Mouse (Mus musculus): ENCODE data around the gene Wdsub1.

Gene Wdsub1

GRCm38 (mm10) chr2:59841944-59842343 is 40.4 kb downstream of the Wdsub1 start:
- DNase-seq (ENCODE audit: low spot score in 2 of 2): no peak

GRCm38 (mm10) chr2:59841189-59841939 is 41.0 kb downstream of the Wdsub1 start:
- no peak for DNase-seq (ENCODE audit: low spot score in 2 of 2)

GRCm38 (mm10) chr2:59840191-59840590 is 42.2 kb downstream of the Wdsub1 start:
- no peak for DNase-seq (ENCODE audit: low spot score in 2 of 2)

GRCm38 (mm10) chr2:59839755-59840154 is 42.6 kb downstream of the Wdsub1 start:
- no peak for DNase-seq (ENCODE audit: low spot score in 2 of 2)

GRCm38 (mm10) chr2:59838825-59839224 is 43.6 kb downstream of the Wdsub1 start:
- no peak for DNase-seq (ENCODE audit: low spot score in 2 of 2)

- no peak for DNase-seq (ENCODE audit: low spot score in 2 of 2)
Measured at GRCm38 (mm10) chr2:59831831-59832230, 50.6 kb downstream of the Wdsub1 start.

- no peak for DNase-seq (ENCODE audit: low spot score in 2 of 2)
Measured at GRCm38 (mm10) chr2:59830940-59831339, 51.5 kb downstream of the Wdsub1 start.

GRCm38 (mm10) chr2:59830151-59830550 is 52.2 kb downstream of the Wdsub1 start:
- DNase-seq (ENCODE audit: low spot score in 2 of 2): no peak

- no peak for DNase-seq (ENCODE audit: low spot score in 2 of 2)
Measured at GRCm38 (mm10) chr2:59829718-59830117, 52.7 kb downstream of the Wdsub1 start.

GRCm38 (mm10) chr2:59828777-59829508 is 53.4 kb downstream of the Wdsub1 start:
- peak in 1 of 2 experiments; percentile 39 for DNase-seq (ENCODE audit: low spot score in 2 of 2)

GRCm38 (mm10) chr2:59828103-59828655 is 54.2 kb downstream of the Wdsub1 start:
- no peak for DNase-seq (ENCODE audit: low spot score in 2 of 2)

- DNase-seq (ENCODE audit: low spot score in 2 of 2): no peak
Measured at GRCm38 (mm10) chr2:59825380-59825779, 57.0 kb downstream of the Wdsub1 start.

- peak in 1 of 2 experiments; percentile 52 for DNase-seq (ENCODE audit: low spot score in 2 of 2)
Measured at GRCm38 (mm10) chr2:59824289-59824688, 58.1 kb downstream of the Wdsub1 start.

GRCm38 (mm10) chr2:59821044-59821443 is 61.3 kb downstream of the Wdsub1 start:
- no peak for DNase-seq (ENCODE audit: low spot score in 2 of 2)

- no peak for DNase-seq (ENCODE audit: low spot score in 2 of 2)
Measured at GRCm38 (mm10) chr2:59820088-59820487, 62.3 kb downstream of the Wdsub1 start.

- no peak for DNase-seq (ENCODE audit: low spot score in 2 of 2)
Measured at GRCm38 (mm10) chr2:59819415-59819814, 63.0 kb downstream of the Wdsub1 start.

- DNase-seq (ENCODE audit: low spot score in 2 of 2): no peak
Measured at GRCm38 (mm10) chr2:59818663-59819062, 63.7 kb downstream of the Wdsub1 start.

- no peak for DNase-seq (ENCODE audit: low spot score in 2 of 2)
Measured at GRCm38 (mm10) chr2:59814997-59815396, 67.4 kb downstream of the Wdsub1 start.

- no peak for DNase-seq (ENCODE audit: low spot score in 2 of 2)
Measured at GRCm38 (mm10) chr2:59813457-59813856, 68.9 kb downstream of the Wdsub1 start.

GRCm38 (mm10) chr2:59812641-59813040 is 69.8 kb downstream of the Wdsub1 start:
- no peak for DNase-seq (ENCODE audit: low spot score in 2 of 2)

- DNase-seq (ENCODE audit: low spot score in 2 of 2): no peak
Measured at GRCm38 (mm10) chr2:59811247-59811646, 71.1 kb downstream of the Wdsub1 start.

- DNase-seq (ENCODE audit: low spot score in 2 of 2): peak in 1 of 2 experiments; percentile 39
Measured at GRCm38 (mm10) chr2:59810039-59810438, 72.4 kb downstream of the Wdsub1 start.

GRCm38 (mm10) chr2:59808608-59809007 is 73.8 kb downstream of the Wdsub1 start:
- no peak for DNase-seq (ENCODE audit: low spot score in 2 of 2)

All from urinary bladder, postnatal 36 days (tissue).